Mouse (Mus musculus) urinary bladder, postnatal 0 days (tissue): ENCODE results near the gene Spata3. TPM values are rescaled to one million over a fixed set of nuclear protein-coding genes. Genes with fewer than 3 reads are reported as not detected.

ENCODE experiments used
- polyA plus RNA-seq: library from polyadenylated mRNA; unstranded; fragments of >200 nt; fragmentation: Nextera tagmentation; extraction: Ambion mirVana; gene quantifications from 2 replicates; pipeline ENCODE4 v1.2.1, GENCODE M21; 2015

Spata3 gene
- not detected in 2 replicates for polyA plus RNA-seq

DNA sequence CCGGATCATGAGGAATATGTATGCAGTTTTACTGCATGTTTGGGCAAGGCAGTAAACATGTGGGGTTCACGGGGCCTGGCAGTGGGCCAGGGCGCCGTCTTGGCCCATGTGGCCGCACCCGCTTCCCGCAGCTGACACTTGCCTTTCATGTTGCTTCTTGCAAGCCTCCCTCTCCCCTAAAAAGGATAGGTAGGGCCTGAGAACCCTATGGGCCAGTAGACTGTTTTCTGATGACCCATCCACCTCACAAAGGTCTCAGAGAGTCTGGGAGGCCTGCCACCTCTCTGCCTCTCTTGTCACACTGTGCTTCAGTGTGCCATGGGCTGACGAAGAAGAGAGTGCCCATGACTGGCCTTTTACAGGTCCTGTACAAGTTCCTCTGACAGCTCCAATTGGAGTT, at the start of gene Spata3:
Gene Spata3, plus strand, starts transcription at position 301 of the 400 bp plus-strand sequence.

DNA sequence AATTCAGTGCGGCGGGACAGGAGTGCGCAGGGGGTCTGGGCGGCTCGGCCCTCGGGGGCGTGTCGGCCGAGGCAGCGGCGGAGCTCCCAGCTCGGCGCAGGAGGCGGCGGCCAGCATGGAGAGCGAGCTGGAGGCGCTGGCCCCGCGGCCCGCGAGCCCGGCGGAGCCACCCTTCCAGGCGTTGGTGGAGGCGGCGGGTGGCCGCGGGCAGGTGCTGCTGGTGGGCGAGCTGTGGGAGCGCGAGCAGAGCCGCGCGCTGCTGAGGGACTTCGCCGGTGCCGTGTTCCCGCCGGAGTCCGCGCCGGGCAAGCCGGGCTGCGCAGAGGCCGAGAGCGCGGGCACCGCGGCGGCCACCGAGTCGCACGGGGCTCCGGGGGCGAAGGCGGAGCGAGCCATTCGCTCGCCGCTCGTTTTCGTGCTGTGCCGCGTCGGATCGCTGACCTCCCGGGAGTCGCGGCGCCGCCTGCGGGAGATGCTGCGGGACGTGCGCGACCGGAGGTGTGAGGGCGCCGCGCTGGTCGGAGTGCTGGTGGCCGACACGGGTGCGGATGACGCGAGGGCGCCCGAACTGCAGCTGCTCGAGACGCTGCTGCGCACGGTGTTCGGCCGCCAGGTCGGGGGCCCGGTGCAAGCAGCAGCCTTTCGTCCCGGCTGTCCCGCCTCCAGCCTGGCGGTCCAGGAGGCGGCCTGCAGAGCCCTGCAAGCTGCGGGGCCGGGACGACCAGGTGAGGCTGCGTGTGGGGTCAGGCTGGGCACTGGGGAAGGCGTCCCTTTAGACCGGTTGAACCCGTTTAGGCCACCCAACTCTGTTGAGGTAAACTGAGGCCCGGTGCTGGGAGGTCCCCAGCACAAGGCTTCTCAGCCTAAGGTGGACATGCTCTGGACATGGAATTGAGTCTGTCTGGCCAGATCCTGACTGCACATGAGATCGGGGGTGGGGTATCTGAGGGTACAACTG, 29.5 kb downstream of the Spata3 start, which contains the start of gene 2810459M11Rik:
Gene 2810459M11Rik, plus strand, starts transcription at position 16 of the 958 bp plus-strand sequence.

DNA sequence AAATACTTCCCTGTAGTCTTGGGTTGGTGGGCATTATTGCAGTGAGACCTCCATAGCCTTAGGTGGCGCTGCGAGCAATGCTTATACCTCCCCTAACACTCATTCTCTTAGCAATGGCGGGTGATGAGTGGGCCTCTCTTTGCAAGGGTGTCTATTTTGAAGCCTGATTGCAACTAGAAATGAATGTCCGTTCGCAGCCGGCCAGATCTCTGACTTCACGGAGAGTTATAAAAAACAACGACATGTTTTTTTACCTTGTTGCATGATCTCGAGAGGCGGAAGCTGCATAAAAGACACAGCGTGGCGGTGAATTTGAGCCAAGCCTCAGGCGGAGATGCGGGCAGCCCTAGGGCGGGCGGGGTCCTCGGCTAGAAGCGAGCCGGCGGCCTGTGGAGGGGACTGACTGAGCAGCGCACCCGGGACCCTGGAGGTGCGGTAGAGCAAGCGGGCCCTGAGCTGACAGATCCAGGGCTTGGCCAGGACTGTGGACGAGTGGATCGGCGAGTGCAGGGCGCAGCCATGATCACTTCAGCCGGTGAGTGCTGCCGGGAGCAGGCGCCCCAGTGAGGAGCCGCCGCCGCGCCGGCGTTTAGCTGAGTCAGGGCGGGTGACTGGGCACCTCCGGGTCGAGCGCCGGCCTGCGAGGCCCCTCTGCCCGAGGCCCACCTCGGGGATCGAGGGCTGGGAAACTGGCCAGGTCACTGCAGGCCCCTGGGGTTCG, 47.8 kb downstream of the Spata3 start, which contains the start of gene Psmd1:
Gene Psmd1, plus strand, starts transcription at position 117 of the 721 bp plus-strand sequence.

Other genes with a start within 250 kb of the Spata3 start
- 2.3 and 2.4 TPM in 2 replicates for gene A630001G21Rik, start 238.2 kb upstream of the Spata3 start, polyA plus RNA-seq
- gene Cab39, start 223.4 kb upstream of the Spata3 start, polyA plus RNA-seq: 35.6 and 46.3 TPM in 2 replicates
- 125 and 138 TPM in 2 replicates for gene Itm2c, start 122.5 kb upstream of the Spata3 start, polyA plus RNA-seq
- gene 4933407L21Rik, start 88.3 kb upstream of the Spata3 start, polyA plus RNA-seq: 0.20 TPM in 1 of 2 replicates, not detected in the other
- 0.06 and 0.11 TPM in 2 replicates for gene Gpr55, start 55.8 kb upstream of the Spata3 start, polyA plus RNA-seq
- 0.15 and 0.23 TPM in 2 replicates for gene 2810459M11Rik, start 29.0 kb downstream of the Spata3 start, polyA plus RNA-seq
- gene Psmd1, start 47.6 kb downstream of the Spata3 start, polyA plus RNA-seq: 99.1 and 101 TPM in 2 replicates
- gene Htr2b, start 95.2 kb downstream of the Spata3 start, polyA plus RNA-seq: 0.70 and 1.1 TPM in 2 replicates
- gene Gm21972, start 116.8 kb downstream of the Spata3 start, polyA plus RNA-seq: 0.30 TPM in 1 of 2 replicates, not detected in the other
- 10.1 TPM in 2 replicates for gene Armc9, start 138.0 kb downstream of the Spata3 start, polyA plus RNA-seq